Mouse (Mus musculus): Measurements from ENCODE around the gene Sema3d.

The Sema3d gene

GRCm38 (mm10) chr5:12499791-12500504 lies 116.8 kb downstream of the Sema3d start:
- no peak for DNase-seq

GRCm38 (mm10) chr5:12512471-12512870 lies 129.3 kb downstream of the Sema3d start:
- DNase-seq = no peak

GRCm38 (mm10) chr5:12515283-12515682 lies 132.1 kb downstream of the Sema3d start:
- DNase-seq = no peak

GRCm38 (mm10) chr5:12525235-12525767 lies 142.1 kb downstream of the Sema3d start:
- DNase-seq = no peak

DNA sequence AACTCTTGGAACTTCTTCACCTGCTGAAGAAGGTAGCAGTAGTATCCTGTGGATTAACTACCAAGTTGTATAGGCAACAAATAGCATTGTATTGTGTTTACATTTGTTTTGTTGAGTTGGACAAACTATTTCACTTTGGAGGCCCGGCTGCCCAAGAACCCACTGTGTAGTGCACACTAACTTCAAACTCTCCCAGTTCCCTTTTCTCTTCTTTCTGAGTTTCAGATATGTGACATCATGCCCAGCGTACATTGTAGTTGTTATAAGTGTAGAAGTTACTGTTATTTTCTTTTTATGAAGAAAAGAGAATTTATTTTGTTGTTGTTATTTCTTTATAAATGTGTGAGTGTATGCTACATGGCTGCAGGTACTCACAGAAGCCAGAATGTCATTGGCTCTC lies 145.4 kb downstream of the Sema3d start:
- no peak for DNase-seq

- DNase-seq = no peak
These were observed 146.6 kb downstream of the Sema3d start for GRCm38 (mm10) chr5:12529771-12530170.

DNA sequence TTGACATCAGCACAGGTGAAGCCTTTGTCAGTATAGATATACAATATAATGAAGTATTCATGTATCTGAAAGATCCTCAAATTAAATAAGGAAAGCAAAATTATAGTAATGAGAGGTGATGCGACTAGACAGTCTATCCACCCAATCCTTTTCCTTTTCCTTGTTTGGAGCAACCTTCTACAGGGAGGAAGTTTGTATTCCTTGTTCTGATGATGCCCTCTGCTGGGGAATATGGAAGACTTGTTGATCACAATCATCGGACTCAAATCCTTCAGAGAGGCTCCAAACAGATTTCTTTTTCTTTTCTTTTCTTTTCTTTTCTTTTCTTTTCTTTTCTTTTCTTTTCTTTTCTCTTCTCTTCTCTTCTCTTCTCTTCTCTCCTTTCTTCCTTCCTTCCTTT lies 158.1 kb downstream of the Sema3d start:
- DNase-seq = no peak

GRCm38 (mm10) chr5:12549046-12549669 lies 166.0 kb downstream of the Sema3d start:
- DNase-seq = no peak

DNA sequence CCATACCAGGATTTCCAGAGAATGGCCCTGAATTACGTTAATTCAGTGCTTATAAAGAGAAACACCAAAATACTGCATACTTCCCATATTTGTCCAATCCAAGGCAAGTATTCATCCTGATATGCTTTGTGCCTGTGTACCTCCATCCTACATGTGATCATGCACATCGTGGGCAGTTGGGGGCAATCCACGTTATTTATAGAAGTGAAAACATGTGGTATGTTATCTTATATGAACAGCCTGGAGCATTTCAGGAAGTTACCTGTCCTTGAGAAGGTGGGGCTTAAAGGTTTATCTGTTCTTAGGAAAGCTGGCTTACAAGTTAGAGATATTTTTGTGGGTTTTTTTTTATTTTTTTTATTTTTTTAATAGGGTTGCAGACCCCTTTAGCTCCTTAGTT lies 172.2 kb downstream of the Sema3d start:
- no peak for DNase-seq

GRCm38 (mm10) chr5:12557889-12558288 lies 174.7 kb downstream of the Sema3d start:
- no peak for DNase-seq

GRCm38 (mm10) chr5:12561740-12562139 lies 178.6 kb downstream of the Sema3d start:
- no peak for DNase-seq

GRCm38 (mm10) chr5:12562204-12562603 lies 179.0 kb downstream of the Sema3d start:
- peak in 1 of 2 experiments; percentile 3 for DNase-seq

- DNase-seq = no peak
These were observed 179.9 kb downstream of the Sema3d start for GRCm38 (mm10) chr5:12563132-12563531.

DNA sequence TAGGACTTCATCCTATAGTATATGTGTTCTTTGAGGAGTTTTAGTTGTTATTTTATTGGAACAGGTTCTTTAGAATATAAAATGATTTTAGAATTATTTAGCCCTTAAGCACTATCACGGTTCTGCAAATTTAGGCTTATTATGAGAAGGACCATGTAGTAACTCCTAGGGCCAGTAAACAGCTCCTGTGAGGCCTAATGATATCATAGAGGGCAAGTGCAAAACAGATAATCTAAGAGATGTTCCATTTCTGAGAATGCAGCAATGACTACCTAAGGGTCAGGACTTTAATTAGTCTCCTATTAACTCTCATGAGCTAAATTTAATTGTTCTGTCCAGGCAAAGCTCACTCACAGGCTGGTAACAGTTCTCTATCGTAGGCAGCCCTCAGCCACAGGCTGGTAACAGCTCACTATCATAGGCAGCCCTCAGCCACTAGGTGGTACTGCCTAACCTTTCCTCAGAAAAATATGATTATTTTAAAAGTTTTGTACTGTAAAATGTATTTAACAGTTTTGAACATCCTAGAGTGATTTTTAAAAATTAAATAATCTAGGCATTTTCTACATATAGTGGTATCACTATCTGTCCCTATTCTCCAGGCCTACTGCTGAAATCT lies 181.5 kb downstream of the Sema3d start:
- DNase-seq = no peak

DNA sequence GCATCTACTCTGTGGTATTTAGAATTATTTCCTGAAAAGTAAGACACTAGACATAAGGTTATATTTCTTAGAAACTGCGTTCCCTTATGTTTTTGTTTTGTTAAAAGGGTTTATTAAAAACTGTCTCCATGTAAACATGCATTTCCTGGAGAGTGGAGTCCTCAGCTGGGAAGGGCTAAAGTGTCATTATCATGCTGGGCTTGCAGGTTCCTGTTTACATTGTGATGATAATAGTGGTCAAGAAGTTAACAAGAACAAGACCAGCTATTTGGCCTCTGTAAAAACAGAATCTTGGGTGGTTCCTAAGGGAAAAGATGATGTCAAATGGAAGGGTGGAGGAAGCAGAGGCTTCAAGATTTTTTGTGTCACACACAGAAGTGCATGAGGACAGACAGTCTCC lies 183.4 kb downstream of the Sema3d start:
- DNase-seq = no peak

- DNase-seq = no peak
These were observed 191.4 kb downstream of the Sema3d start for GRCm38 (mm10) chr5:12574551-12574950.

GRCm38 (mm10) chr5:12575262-12575661 lies 192.1 kb downstream of the Sema3d start:
- DNase-seq = no peak

DNA sequence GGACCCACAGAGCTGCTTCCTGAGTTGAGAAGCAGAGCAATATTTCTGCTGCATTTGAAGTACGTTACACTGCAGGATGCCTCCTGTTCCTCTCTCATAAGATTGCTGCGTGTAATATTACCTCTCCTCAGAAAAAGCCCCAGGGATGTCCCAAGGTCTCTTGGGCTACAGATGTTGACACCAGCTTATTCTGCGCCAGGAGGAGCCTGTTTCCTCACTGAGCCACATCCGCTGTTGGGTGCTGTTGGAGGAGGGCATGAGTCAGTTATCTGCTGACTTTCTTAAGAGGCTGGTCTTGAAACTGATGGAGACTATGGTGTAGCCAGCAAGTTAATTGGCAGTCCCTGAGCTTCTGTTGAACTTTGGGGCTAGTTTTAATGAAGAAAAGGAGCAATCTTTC lies 196.6 kb downstream of the Sema3d start:
- no peak for DNase-seq

GRCm38 (mm10) chr5:12582540-12582939 lies 199.4 kb downstream of the Sema3d start:
- DNase-seq = no peak

- DNase-seq = no peak
These were observed 200.2 kb downstream of the Sema3d start for GRCm38 (mm10) chr5:12583293-12583834.

GRCm38 (mm10) chr5:12584886-12585285 lies 201.7 kb downstream of the Sema3d start:
- no peak for DNase-seq

DNA sequence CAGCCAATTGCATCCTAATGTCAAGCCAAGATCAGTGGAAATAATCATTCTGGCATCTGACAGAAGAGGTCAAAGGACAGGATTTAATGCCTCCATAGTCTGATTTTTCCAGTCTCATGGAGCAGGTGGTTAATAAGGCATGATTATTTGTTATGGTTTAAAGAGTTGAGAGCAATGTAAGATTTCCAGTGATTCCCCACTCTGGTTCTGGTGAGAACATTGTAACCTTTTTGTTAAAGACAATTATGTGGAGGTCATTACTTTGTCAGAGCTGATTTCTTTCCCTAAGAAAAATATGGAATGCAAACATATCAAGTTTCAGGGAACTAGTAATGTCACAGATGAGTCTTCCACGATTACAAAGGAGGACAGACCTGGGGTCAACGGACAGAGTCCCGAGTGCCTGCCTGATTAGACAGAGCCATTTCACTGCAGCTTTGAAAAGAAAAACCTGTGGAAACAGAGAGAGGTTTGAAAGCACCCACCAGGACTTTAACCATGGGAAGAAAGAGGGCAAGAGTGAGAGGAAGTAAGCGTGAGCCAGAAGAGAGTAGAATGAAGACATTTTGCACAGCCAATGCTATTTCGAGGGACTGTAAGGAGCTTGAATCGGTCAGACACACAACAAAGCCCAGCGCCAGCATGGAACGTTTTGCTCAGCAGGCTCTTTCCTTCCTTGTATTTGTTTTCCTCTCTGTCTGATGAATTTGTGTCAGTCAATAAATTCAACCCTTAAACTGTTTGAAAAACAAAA lies 251.2 kb downstream of the Sema3d start:
- DNase-seq = no peak
